Mouse (Mus musculus) neural tube, embryonic 13.5 days (tissue): ENCODE results near the gene Magt1. TPM values are rescaled to one million over a fixed set of nuclear protein-coding genes. Genes with fewer than 3 reads are reported as not detected.
"Not testable (repeated sequence)": the region's sequence is repeated elsewhere in the genome, so short reads cannot be mapped to it uniquely, and the experiment has no call there.

ENCODE experiments used
- ATAC-seq: fragments of 200-750 bp; cut with Nextera tagmentation; 2 replicates; pipeline ENCODE4 v1.8.0; 2017; ENCODE audit warnings: low read depth, mild to moderate bottlenecking, moderate TSS enrichment, moderate library complexity
- H3K27ac ChIP-seq: fragments of 300-500 bp; sonication (generic); replicated peaks from 2 replicates; pipeline ENCODE4 v1.5.1; 2015; ENCODE audit warnings: moderate library complexity, mild to moderate bottlenecking, inconsistent platforms
- H3K27me3 ChIP-seq: fragments of 300-500 bp; sonication (generic); 2 replicates; pipeline ENCODE4 v1.6.1; 2015; ENCODE audit warnings: mild to moderate bottlenecking, inconsistent platforms
- H3K36me3 ChIP-seq: fragments of 300-500 bp; sonication (generic); 2 replicates; pipeline ENCODE4 v1.6.1; 2015; ENCODE audit warnings: mild to moderate bottlenecking, inconsistent platforms
- H3K4me1 ChIP-seq: fragments of 300-500 bp; sonication (generic); replicated peaks from 2 replicates; pipeline ENCODE4 v1.6.1; 2015; ENCODE audit warnings: inconsistent platforms
- H3K4me2 ChIP-seq: fragments of 300-500 bp; sonication (generic); 2 replicates; pipeline ENCODE4 v1.6.1; 2015; ENCODE audit warnings: inconsistent platforms, mild to moderate bottlenecking, moderate library complexity
- H3K4me3 ChIP-seq: fragments of 300-500 bp; sonication (generic); 2 replicates; pipeline ENCODE4 v1.5.1; 2015; ENCODE audit warnings: mild to moderate bottlenecking, inconsistent platforms
- H3K9ac ChIP-seq: fragments of 300-500 bp; sonication (generic); 2 replicates; pipeline ENCODE4 v1.6.1; 2015; ENCODE audit warnings: moderate library complexity, mild to moderate bottlenecking, inconsistent platforms
- H3K9me3 ChIP-seq: fragments of 300-500 bp; sonication (generic); 2 replicates; pipeline ENCODE4 v1.6.1; 2016; ENCODE audit warnings: inconsistent platforms
- WGBS: fragments of 180-500 bp; shearing (Covaris S2); methylation state at CpG from one replicate; pipeline ENCODE4 v1.1.7; 2015; 5-methylcytosine and 5-hydroxymethylcytosine counted together
- polyA plus RNA-seq: library from polyadenylated mRNA; unstranded; fragments of >200 nt; fragmentation: Nextera tagmentation; extraction: Ambion mirVana; gene quantifications from 2 replicates; pipeline ENCODE4 v1.2.1, GENCODE M21; 2015

The Magt1 gene
- polyA plus RNA-seq, 1 experiment from 2014 or later, result 27.3 TPM

- H3K36me3 ChIP-seq, result peaks cover 17% of the 10 kb centered on the region; the same call in 1 of the 2 replicates
- no peaks in the 10 kb centered on the region for H3K27me3 ChIP-seq
- H3K9me3 ChIP-seq, result no peaks in the 10 kb centered on the region
- no peak overlapping the region for H3K9ac ChIP-seq
- peaks cover 8% of the 10 kb centered on the region for H3K4me1 ChIP-seq
- H3K4me3 ChIP-seq, result no peak overlapping the region
- 91% methylated on average over 4 of the region's 4 CpGs for WGBS
- no peak overlapping the region for H3K27ac ChIP-seq
- no peak for ATAC-seq
- H3K4me2 ChIP-seq, result peak overlapping the region; percentile 55; the same call in 1 of the 2 replicates
Measured at GRCm38 (mm10) chrX:106017516-106017915, 5.8 kb upstream of the Magt1 start.

GRCm38 (mm10) chrX:106017102-106017501 lies 5.4 kb upstream of the Magt1 start:
- no peak for ATAC-seq
- H3K4me2 ChIP-seq, result peak overlapping the region; percentile 55
- peaks cover 17% of the 10 kb centered on the region; the same call in 1 of the 2 replicates for H3K36me3 ChIP-seq
- WGBS, result 86% methylated on average over 3 of the region's 3 CpGs
- no peak overlapping the region for H3K27ac ChIP-seq
- no peak overlapping the region for H3K4me3 ChIP-seq
- no peaks in the 10 kb centered on the region for H3K27me3 ChIP-seq
- H3K4me1 ChIP-seq, result peaks cover 8% of the 10 kb centered on the region
- H3K9ac ChIP-seq, result no peak overlapping the region
- no peaks in the 10 kb centered on the region for H3K9me3 ChIP-seq

GRCm38 (mm10) chrX:106015571-106016322 lies 4.0 kb upstream of the Magt1 start, which contains the start of gene Cox7b:
Gene Cox7b, plus strand, starts transcription at chrX:106015700.
- H3K9ac ChIP-seq, result peak within 1 kb of the TSS; percentile 75
- H3K9me3 ChIP-seq, result no peaks in the 10 kb centered on the region
- peaks cover 11% of the 10 kb centered on the region for H3K4me1 ChIP-seq
- H3K27me3 ChIP-seq, result no peaks in the 10 kb centered on the region
- peaks cover 8% of the 10 kb centered on the region; the same call in 1 of the 2 replicates for H3K36me3 ChIP-seq
- H3K4me3 ChIP-seq, result peak within 1 kb of the TSS; percentile 55
- peak within 1 kb of the TSS; percentile 55 for H3K4me2 ChIP-seq
- peak within 1 kb of the TSS; percentile 88 for H3K27ac ChIP-seq
- ATAC-seq, result peak; percentile 51
- 16% methylated on average over 26 of the region's 26 CpGs for WGBS

GRCm38 (mm10) chrX:106014741-106015377 lies 3.2 kb upstream of the Magt1 start:
- 68% methylated on average over 2 of the region's 2 CpGs for WGBS
- not testable (repeated sequence) for H3K27me3 ChIP-seq, H3K36me3 ChIP-seq, H3K4me3 ChIP-seq, H3K9ac ChIP-seq, H3K9me3 ChIP-seq, ATAC-seq
- H3K4me2 ChIP-seq, result peak overlapping the region; percentile 29
- H3K27ac ChIP-seq, result 0 out of 2 replicates have a peak overlapping the region, but pooled peaks have one; percentile 18
- H3K4me1 ChIP-seq, result peaks cover 17% of the 10 kb centered on the region

GRCm38 (mm10) chrX:106013217-106013616 lies 1.5 kb upstream of the Magt1 start:
- WGBS, result 19% methylated on average over 2 of the region's 2 CpGs
- Histone ChIP-seq H3K4me1 (peaks cover 17% of the 10 kb centered on the region), H3K9me3 (no peaks in the 10 kb centered on the region)

GRCm38 (mm10) chrX:106012559-106012958 lies 853 bp upstream of the Magt1 start:
- no peak for ATAC-seq
- peaks cover 17% of the 10 kb centered on the region for H3K4me1 ChIP-seq
- peak overlapping the region; percentile 54 for H3K4me3 ChIP-seq
- peak overlapping the region; percentile 83 for H3K27ac ChIP-seq
- no peaks in the 10 kb centered on the region for H3K27me3 ChIP-seq
- no peaks in the 10 kb centered on the region for H3K9me3 ChIP-seq
- H3K36me3 ChIP-seq, result no peaks in the 10 kb centered on the region
- peak overlapping the region; percentile 57 for H3K4me2 ChIP-seq
- H3K9ac ChIP-seq, result peak overlapping the region; percentile 62
- 69% methylated on average over 3 of the region's 3 CpGs for WGBS

More at GRCm38 (mm10) chrX:106013217-106013616, 1.5 kb upstream of the Magt1 start:
- H3K27ac ChIP-seq, result no peak overlapping the region
- no peak for ATAC-seq
- H3K4me3 ChIP-seq, result no peak overlapping the region
- H3K4me2 ChIP-seq, result no peak overlapping the region
- H3K36me3 ChIP-seq, result no peaks in the 10 kb centered on the region
- no peaks in the 10 kb centered on the region for H3K27me3 ChIP-seq
- no peak overlapping the region for H3K9ac ChIP-seq

- no peaks in the 10 kb centered on the region for H3K9me3 ChIP-seq
- H3K4me3 ChIP-seq, result peak overlapping the region; percentile 54
- H3K4me1 ChIP-seq, result peaks cover 8% of the 10 kb centered on the region; the same call in 1 of the 2 replicates
- ATAC-seq, result no peak
- no peak overlapping the region for H3K27ac ChIP-seq
- peak overlapping the region; percentile 65 for H3K9ac ChIP-seq
- no peaks in the 10 kb centered on the region for H3K27me3 ChIP-seq
- peak overlapping the region; percentile 57 for H3K4me2 ChIP-seq
- WGBS, result 11% methylated on average over 3 of the region's 3 CpGs
- no peaks in the 10 kb centered on the region for H3K36me3 ChIP-seq
Measured at GRCm38 (mm10) chrX:106010762-106011161, 944 bp downstream of the Magt1 start.

- Histone ChIP-seq H3K4me3 (no peak overlapping the region), H3K36me3 (0 out of 2 replicates have a peak, but pooled peaks cover 4% of the 10 kb centered on the region), H3K4me2 (no peak overlapping the region), H3K9ac (no peak overlapping the region), H3K9me3 (no peaks in the 10 kb centered on the region), H3K27ac (no peak overlapping the region), H3K4me1 (no peaks in the 10 kb centered on the region), H3K27me3 (no peaks in the 10 kb centered on the region)
- no peak for ATAC-seq
- WGBS, result 81% methylated on average over 1 of the region's 1 CpGs
Measured at GRCm38 (mm10) chrX:106001605-106002004, 10.1 kb downstream of the Magt1 start.

- H3K27me3 ChIP-seq, H3K4me2 ChIP-seq, H3K36me3 ChIP-seq, H3K27ac ChIP-seq, H3K4me3 ChIP-seq, H3K9me3 ChIP-seq, ATAC-seq, H3K9ac ChIP-seq, H3K4me1 ChIP-seq: not testable (repeated sequence)
- 69% methylated on average over 14 of the region's 14 CpGs for WGBS
Measured at GRCm38 (mm10) chrX:105957091-105957490, 54.6 kb downstream of the Magt1 start.

GRCm38 (mm10) chrX:105953999-105954398 lies 57.7 kb downstream of the Magt1 start:
- ATAC-seq, result no peak
- no peak overlapping the region for H3K27ac ChIP-seq
- no peak overlapping the region for H3K4me3 ChIP-seq
- 93% methylated on average over 2 of the region's 2 CpGs for WGBS
- H3K27me3 ChIP-seq, result no peaks in the 10 kb centered on the region
- H3K4me2 ChIP-seq, result no peak overlapping the region
- no peaks in the 10 kb centered on the region for H3K36me3 ChIP-seq
- no peak overlapping the region for H3K9ac ChIP-seq
- H3K4me1 ChIP-seq, result no peaks in the 10 kb centered on the region
- no peaks in the 10 kb centered on the region for H3K9me3 ChIP-seq

- Histone ChIP-seq H3K27ac (no peak overlapping the region), H3K4me1 (no peaks in the 10 kb centered on the region), H3K4me3 (no peak overlapping the region), H3K36me3 (no peaks in the 10 kb centered on the region), H3K9ac (no peak overlapping the region), H3K27me3 (no peaks in the 10 kb centered on the region), H3K9me3 (no peaks in the 10 kb centered on the region), H3K4me2 (no peak overlapping the region)
- no peak for ATAC-seq
- WGBS, result 81% methylated on average over 1 of the region's 1 CpGs
Measured at GRCm38 (mm10) chrX:105946357-105946756, 65.3 kb downstream of the Magt1 start.

- Histone ChIP-seq H3K27ac (no peak overlapping the region), H3K9me3 (no peaks in the 10 kb centered on the region), H3K9ac (no peak overlapping the region), H3K4me3 (no peak overlapping the region), H3K4me2 (no peak overlapping the region), H3K4me1 (no peaks in the 10 kb centered on the region), H3K36me3 (no peaks in the 10 kb centered on the region), H3K27me3 (no peaks in the 10 kb centered on the region)
- no peak for ATAC-seq
- WGBS, result 95% methylated on average over 7 of the region's 7 CpGs
Measured at GRCm38 (mm10) chrX:105939245-105939644, 72.5 kb downstream of the Magt1 start.
